Mouse (Mus musculus): Measurements from ENCODE around the gene Calhm2.

The Calhm2 gene

GRCm38 (mm10) chr19:47137771-47138421 lies at the start of gene Calhm2:
TSS of gene Calhm2 (minus strand) at chr19:47138294.
- no peak for DNase-seq (ENCODE audit: low read depth, low spot score)

DNA sequence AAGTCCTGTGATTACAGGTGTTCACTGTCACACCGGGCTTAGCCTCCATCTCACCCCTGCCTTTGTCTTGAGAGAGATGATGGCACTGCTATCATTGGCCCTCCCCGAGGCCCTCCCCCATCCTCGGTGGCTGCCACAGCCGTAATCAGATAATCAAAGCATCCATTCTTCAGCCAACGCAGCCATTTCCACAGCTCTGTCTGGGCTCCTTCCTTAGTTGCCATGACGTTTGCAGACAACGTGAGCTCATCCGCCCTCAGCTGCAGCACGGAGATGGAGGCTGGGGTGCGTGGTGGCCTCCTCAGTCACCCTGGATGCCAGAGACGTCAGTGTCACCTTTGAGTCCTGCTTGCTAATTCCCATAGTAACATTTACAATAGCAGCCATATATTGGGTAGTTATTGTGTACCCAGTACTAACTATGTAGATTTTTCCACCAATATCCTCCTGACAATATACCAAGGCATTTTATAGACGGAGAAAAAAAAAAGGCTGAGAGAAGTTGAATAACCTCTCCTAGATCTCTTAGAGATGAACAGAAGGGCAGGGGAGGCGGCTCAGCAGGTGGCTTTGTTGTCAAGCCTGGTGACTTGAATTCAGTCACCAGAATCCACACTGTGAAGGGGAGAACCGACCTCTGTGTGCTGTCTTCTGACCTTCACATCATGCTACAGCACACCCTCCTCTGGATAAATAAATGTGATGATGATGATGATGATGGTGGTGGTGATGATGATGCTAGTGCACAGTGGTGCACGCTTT lies 48.6 kb upstream of the Calhm2 start:
- no peak for DNase-seq (ENCODE audit: low read depth, low spot score)

GRCm38 (mm10) chr19:47184736-47185135 lies 46.6 kb upstream of the Calhm2 start:
- DNase-seq (ENCODE audit: low read depth, low spot score), result no peak

DNA sequence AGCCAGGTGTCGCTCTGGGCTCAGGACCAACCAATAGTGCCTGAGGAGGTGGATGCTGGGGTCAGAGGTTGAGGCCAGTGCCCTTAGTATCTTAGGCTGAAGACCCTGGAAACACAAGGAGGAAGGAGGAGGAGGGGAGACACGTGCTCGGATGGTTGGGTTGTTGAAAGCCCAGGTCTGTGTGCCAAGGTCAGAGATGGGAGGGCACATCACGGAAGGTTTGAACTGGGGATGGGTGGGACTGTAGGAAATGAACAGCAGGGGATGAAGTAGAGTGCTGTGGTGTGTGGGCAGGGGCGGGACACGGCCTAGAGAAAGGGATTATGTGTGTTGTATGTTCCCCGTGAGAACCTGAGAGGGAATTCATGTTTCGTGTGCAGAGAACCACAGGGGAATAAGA lies 46.1 kb upstream of the Calhm2 start:
- no peak for DNase-seq (ENCODE audit: low read depth, low spot score)

- DNase-seq (ENCODE audit: low read depth, low spot score), result no peak
Measured at GRCm38 (mm10) chr19:47180011-47180410, 41.9 kb upstream of the Calhm2 start.

DNA sequence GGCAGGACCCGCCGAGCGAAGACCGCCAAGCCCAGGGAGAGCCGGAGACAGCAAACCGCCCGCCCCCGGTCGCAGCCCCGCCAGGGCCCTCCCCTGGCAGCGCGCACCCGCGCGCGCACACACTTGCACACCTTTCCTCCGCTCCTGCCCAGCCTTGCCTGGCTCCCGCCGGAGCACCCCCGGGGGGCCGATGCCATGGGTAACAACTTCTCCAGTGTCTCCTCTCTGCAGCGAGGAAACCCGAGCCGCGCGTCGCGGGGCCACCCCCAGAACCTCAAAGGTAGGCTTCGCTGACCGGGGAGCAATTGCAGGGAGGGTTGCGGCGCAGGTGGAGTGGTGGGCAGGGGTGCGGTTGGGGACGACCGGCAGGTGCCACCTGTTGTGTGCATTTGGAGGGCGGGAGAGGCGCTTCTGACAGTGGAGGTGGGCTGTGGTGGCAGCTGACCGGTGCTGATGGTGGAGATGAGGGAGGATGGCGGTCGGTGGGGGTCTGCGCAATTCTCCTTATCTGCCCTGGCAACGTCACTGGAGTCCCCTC lies 41.2 kb upstream of the Calhm2 start:
- DNase-seq (ENCODE audit: low read depth, low spot score), result no peak

GRCm38 (mm10) chr19:47178431-47179271 lies 40.6 kb upstream of the Calhm2 start, which contains the start of gene Neurl1a:
TSS of gene Neurl1a (plus strand) at chr19:47178820.
- DNase-seq (ENCODE audit: low read depth, low spot score), result peak; percentile 51

DNA sequence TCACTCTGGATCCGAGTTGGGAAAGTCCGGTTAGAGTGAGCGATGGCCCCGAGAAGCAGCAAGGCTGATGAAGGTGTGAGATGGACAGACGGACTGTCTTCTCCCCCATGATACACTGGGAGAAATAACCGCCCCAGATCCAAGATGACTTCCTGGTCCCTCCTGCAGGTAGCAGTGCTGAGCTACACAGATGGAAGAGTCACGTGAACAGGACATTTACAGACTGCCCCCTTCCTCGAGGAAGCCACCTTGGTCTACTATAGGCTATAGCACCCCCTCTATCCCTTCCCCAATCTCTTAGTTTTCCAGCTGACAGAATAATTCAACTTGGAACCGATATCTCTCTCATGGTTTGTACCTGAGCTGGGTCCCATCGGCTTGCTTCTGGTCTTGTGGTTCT lies 39.9 kb upstream of the Calhm2 start:
- no peak for DNase-seq (ENCODE audit: low read depth, low spot score)

GRCm38 (mm10) chr19:47176916-47177505 lies 38.9 kb upstream of the Calhm2 start:
- DNase-seq (ENCODE audit: low read depth, low spot score), result no peak

- no peak for DNase-seq (ENCODE audit: low read depth, low spot score)
Measured at GRCm38 (mm10) chr19:47175472-47175871, 37.4 kb upstream of the Calhm2 start.

DNA sequence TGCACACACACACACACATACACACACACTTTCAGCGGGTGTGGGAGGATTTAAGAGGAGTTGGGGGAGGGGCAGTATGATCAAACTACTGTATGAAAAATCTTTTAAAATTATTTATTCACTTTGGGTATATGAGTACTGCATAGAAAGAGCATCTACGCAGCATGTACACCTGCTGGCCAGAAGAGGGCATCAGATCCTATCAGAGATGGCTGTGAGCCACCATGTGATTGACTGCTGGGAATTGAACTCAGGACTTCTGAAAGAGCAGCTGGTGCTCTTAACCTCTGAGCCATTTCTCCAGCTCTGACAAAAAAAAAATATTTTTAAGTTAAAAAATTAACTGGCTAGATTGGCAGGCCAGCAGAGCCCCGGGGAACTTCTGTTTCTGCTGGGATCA lies 36.4 kb upstream of the Calhm2 start:
- DNase-seq (ENCODE audit: low read depth, low spot score), result no peak

DNA sequence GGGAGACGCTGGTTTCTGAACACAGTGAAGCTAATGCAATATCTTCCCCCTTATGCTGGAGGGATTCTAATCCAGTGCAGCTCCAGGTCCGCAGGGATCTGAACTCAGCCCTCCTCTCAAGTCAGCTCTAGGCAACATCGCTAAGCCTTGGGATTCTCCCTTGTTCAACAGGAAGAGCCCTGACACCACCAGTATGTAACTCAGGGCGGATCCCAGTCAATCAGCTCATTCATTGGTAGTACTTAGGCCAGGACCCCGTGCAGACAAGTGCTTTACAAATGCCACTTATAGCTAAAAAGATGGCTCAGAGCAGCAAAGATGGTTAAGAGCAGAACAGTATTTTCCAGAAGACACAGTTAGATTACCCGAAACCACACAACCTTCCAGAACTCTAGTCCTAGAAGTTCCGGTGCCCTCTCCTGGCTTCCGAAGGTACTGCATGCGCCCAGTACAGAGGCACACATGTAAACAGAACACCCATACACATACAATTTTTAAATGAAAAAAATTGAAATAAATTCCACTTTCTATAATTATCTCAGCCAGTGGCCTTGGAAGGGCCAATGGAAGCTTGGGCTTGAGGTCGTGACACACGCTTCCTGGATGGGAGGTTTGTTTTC lies 30.8 kb upstream of the Calhm2 start:
- peak; percentile 66 for DNase-seq (ENCODE audit: low read depth, low spot score)

- peak; percentile 60 for DNase-seq (ENCODE audit: low read depth, low spot score)
Measured at GRCm38 (mm10) chr19:47168223-47168622, 30.1 kb upstream of the Calhm2 start.

DNA sequence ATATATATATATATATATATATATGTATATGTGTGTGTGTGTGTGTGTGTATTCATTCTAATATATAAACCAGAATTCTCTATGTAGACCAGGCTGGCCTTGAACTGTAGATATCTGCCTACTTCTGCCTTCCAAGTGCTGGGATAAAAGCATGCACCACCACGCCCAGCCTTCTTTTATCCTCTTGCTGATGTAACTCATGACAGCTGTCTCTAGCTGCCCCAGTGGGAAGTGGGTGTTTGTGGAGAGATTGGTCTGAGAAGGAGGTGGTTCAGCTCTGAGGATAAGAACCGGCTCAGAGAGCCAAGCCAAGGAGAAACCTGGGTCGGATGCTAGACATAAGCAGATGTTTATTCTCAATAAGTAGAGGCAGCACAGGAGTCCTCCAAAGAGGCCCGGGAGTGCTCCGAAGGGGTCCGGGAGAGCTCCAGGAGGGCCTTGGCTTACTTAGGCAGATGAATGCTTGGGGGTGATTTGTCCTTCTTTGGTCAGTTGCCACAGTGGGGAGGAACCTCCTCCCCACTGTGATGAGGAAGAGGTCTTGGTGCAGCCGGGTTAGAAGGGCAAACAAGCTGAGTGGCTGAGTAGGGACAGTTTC lies 29.6 kb upstream of the Calhm2 start:
- no peak for DNase-seq (ENCODE audit: low read depth, low spot score)

- no peak for DNase-seq (ENCODE audit: low read depth, low spot score)
Measured at GRCm38 (mm10) chr19:47166758-47167157, 28.7 kb upstream of the Calhm2 start.

DNA sequence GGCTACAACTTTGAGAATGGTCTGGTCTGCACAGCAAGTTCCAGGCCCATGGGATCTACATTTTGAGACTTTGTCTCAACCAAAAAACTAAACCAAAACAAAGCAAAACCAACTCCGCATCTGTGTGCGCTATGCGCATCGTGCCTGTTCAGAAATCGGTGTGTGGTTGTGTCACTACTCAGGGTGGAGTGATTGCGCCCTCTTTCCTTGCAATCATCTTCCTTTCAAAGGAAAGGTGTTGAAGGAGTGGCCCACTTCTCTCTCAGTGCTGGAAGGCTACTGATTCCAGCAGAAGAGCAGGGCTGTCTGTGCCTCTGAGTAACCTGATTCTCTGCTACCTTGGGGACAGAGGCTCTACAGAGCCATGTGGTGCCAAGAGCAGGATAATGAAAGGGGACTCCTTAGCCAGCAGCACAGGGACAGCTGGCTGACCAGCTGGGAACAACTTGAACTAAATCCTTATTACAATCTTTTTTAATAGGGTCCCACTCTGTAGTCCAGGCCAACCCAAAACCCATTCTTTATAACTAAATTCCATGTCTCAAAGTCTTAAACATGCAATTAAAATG lies 25.2 kb upstream of the Calhm2 start:
- no peak for DNase-seq (ENCODE audit: low read depth, low spot score)

GRCm38 (mm10) chr19:47161669-47162068 lies 23.6 kb upstream of the Calhm2 start:
- DNase-seq (ENCODE audit: low read depth, low spot score), result no peak

DNA sequence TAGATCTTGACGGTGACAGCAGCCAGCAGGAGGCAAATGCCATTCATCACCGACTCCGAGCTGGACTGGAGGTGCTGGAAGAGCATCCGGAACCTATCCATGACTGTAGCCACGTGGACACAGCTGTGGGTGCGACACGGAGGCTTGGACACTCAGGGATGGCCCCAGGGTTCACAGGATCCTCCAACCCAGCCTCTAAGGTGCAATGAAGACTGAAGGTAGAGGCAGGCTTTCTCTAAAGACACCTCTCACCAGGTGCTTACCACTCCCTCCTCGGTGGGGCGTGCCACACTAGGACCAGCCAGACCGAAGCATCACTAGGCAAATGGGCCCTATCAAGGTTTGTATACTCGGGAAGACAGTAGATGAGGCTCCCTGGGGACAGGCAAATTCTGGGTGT lies 19.6 kb upstream of the Calhm2 start, which contains the start of gene Calhm3:
Calhm3 (minus strand) TSS at position 101 of the 400 bp plus-strand sequence.
- DNase-seq (ENCODE audit: low read depth, low spot score), result no peak

- no peak for DNase-seq (ENCODE audit: low read depth, low spot score)
Measured at GRCm38 (mm10) chr19:47153767-47154166, 15.7 kb upstream of the Calhm2 start.

DNA sequence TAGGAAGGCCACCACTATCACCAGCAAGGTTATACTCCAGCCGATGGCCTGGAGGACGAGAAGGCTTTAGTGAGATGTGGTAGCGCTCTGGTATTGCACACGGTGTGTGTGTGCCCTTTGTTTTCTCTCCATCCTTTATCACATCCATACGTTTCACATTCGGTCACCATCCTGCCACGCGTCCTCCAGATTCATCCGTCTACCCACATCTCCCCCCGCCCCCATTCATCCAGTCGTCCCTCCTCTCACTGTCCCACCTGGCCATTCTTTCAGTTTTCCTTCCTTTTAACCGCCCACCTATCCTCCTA lies 13.9 kb upstream of the Calhm2 start:
- DNase-seq (ENCODE audit: low read depth, low spot score), result no peak
